Mouse (Mus musculus) hindbrain, embryonic 11.5 days (tissue): Measurements from ENCODE around the gene Ackr2. TPM values are rescaled to one million over a fixed set of nuclear protein-coding genes. Genes with fewer than 3 reads are reported as not detected.
A peak's percentile ranks its signal among the peaks of the same experiment; 100 is the strongest.

Experiments used
- ATAC-seq: fragments of 200-750 bp; cut with Nextera tagmentation; 2 replicates; pipeline ENCODE4 v1.8.0; 2017; ENCODE audit warnings: mild to moderate bottlenecking, moderate TSS enrichment, moderate library complexity; ENCODE audit not compliant: low FRiP score
- DNase-seq: peaks from one replicate; pipeline ENCODE4 v3.0.0-alpha.2; 2015; ENCODE audit warnings: low spot score
- H3K27ac ChIP-seq: fragments of 300-500 bp; sonication (generic); 2 replicates; pipeline ENCODE4 v1.5.1; 2014; ENCODE audit warnings: mild to moderate bottlenecking, low read depth, low read length
- H3K27me3 ChIP-seq: fragments of 300-500 bp; sonication (generic); 2 replicates; pipeline ENCODE4 v1.6.1; 2014; ENCODE audit warnings: mild to moderate bottlenecking, low read length, moderate library complexity, mixed read lengths; ENCODE audit not compliant: control insufficient read depth, insufficient read depth
- H3K36me3 ChIP-seq: fragments of 300-500 bp; sonication (generic); 2 replicates; pipeline ENCODE4 v1.6.1; 2014; ENCODE audit warnings: mild to moderate bottlenecking, low read length, moderate library complexity, mixed read lengths; ENCODE audit not compliant: control insufficient read depth, insufficient read depth
- H3K4me1 ChIP-seq: fragments of 300-500 bp; sonication (generic); replicated peaks from 2 replicates; pipeline ENCODE4 v1.6.1; 2014; ENCODE audit warnings: low read length, mixed read lengths; ENCODE audit not compliant: control insufficient read depth, insufficient read depth
- H3K4me2 ChIP-seq: fragments of 300-500 bp; sonication (generic); replicated peaks from 2 replicates; pipeline ENCODE4 v1.6.1; 2014; ENCODE audit warnings: mild to moderate bottlenecking, low read depth, low read length
- H3K4me3 ChIP-seq: fragments of 300-500 bp; sonication (generic); 2 replicates; pipeline ENCODE4 v1.5.1; 2014; ENCODE audit warnings: low read depth, low read length
- H3K9ac ChIP-seq: fragments of 300-500 bp; sonication (generic); 2 replicates; pipeline ENCODE4 v1.6.1; 2014; ENCODE audit warnings: low read depth, low read length
- H3K9me3 ChIP-seq: fragments of 300-500 bp; sonication (generic); 2 replicates; pipeline ENCODE4 v1.6.1; 2016; ENCODE audit warnings: low read length; ENCODE audit not compliant: control insufficient read depth
- WGBS: fragments of 180-500 bp; shearing (Covaris S2); extraction: QIAGEN DNeasy Blood & Tissue Kit; methylation state at CpG from one replicate; pipeline ENCODE4 v1.1.7; 2014; 5-methylcytosine and 5-hydroxymethylcytosine counted together
- polyA plus RNA-seq: library from polyadenylated mRNA; unstranded; fragments of >200 nt; fragmentation: Nextera tagmentation; extraction: Ambion mirVana; gene quantifications from 2 replicates; pipeline ENCODE4 v1.2.1, GENCODE M21; 2014

Gene Ackr2
- polyA plus RNA-seq, 1 experiment from 2014 or later = 1.4 TPM

DNA sequence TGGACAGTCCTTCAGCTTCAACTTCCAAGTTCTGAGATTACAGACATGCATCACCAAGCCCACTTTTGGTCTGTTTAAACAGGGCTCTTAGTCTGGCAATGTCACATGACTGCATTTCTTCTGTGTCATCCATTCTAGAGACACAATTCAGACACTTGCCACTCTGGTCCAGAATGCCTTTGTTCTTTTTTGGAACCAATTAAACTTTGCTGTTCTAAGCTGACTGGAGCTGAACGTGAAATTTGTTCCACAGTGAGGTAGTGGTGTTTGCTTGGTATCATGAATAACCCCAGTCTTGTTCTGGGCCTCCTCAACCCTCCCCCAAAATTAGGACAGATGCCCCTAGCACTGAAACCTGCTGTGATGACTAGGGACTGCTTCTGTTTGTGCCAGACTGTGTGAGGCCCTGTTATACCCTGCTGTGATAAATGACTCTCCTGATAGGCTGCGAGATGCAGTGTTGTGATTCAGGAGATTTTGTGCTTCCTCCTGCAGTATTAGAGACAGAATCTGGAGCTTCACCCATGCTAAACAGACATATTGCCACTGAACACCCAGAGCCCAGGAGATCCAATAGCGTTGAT lies 32.6 kb upstream of the Ackr2 start:
- no peak for ATAC-seq
- Histone ChIP-seq H3K4me3 (no peak overlapping the region), H3K9ac (no peak overlapping the region), H3K27me3 (no peaks in the 10 kb centered on the region; the same call in 1 of the 2 replicates), H3K4me1 (no peaks in the 10 kb centered on the region), H3K36me3 (no peaks in the 10 kb centered on the region), H3K9me3 (no peaks in the 10 kb centered on the region), H3K27ac (no peak overlapping the region), H3K4me2 (no peak overlapping the region)
- no peak for DNase-seq
- WGBS = 36% methylated on average over 3 of the region's 3 CpGs

- H3K36me3 ChIP-seq = no peaks in the 10 kb centered on the region
- H3K9ac ChIP-seq = no peak overlapping the region
- no peaks in the 10 kb centered on the region for H3K9me3 ChIP-seq
- DNase-seq (no peak), ATAC-seq (no peak)
- no peak overlapping the region for H3K27ac ChIP-seq
- H3K27me3 ChIP-seq = no peaks in the 10 kb centered on the region; the same call in 1 of the 2 replicates
- no peak overlapping the region for H3K4me3 ChIP-seq
- no peaks in the 10 kb centered on the region for H3K4me1 ChIP-seq
- no peak overlapping the region for H3K4me2 ChIP-seq
- WGBS = 94% methylated on average over 6 of the region's 6 CpGs
Measured at GRCm38 (mm10) chr9:121867632-121868031, 30.5 kb upstream of the Ackr2 start.

- H3K27me3 ChIP-seq = no peaks in the 10 kb centered on the region; the same call in 1 of the 2 replicates
- H3K9me3 ChIP-seq = no peaks in the 10 kb centered on the region
- H3K27ac ChIP-seq = no peak overlapping the region
- DNase-seq (no peak), ATAC-seq (no peak)
- no peaks in the 10 kb centered on the region for H3K36me3 ChIP-seq
- no peaks in the 10 kb centered on the region for H3K4me1 ChIP-seq
- WGBS = 92% methylated on average over 6 of the region's 6 CpGs
- H3K4me2 ChIP-seq = no peak overlapping the region
- no peak overlapping the region for H3K4me3 ChIP-seq
- H3K9ac ChIP-seq = no peak overlapping the region
Measured at GRCm38 (mm10) chr9:121868236-121868635, 29.9 kb upstream of the Ackr2 start.

DNA sequence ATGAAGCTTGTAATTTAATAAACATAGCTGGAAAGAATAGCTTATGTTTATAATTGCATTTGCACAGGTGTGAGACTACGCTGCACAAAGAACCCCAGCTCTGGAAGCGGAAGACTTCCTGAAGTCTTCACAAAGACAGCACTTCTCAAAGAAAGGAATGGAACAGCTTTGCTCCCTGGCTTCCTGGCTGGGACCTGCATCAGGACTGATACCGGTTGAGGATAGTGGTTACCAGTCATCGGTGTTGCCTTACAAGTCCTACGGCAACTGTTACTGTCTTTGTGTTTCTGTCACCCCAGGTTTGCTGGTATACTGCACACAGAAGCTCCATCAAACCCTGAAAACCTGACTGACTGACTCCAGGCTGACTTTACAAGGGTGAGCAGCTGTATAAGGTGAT lies 28.7 kb upstream of the Ackr2 start:
- Histone ChIP-seq H3K9me3 (no peaks in the 10 kb centered on the region), H3K4me2 (no peak overlapping the region), H3K27me3 (no peaks in the 10 kb centered on the region; the same call in 1 of the 2 replicates), H3K9ac (no peak overlapping the region), H3K4me3 (no peak overlapping the region), H3K36me3 (no peaks in the 10 kb centered on the region), H3K27ac (no peak overlapping the region), H3K4me1 (no peaks in the 10 kb centered on the region)
- DNase-seq = no peak
- ATAC-seq = no peak
- 91% methylated on average over 5 of the region's 5 CpGs for WGBS

DNA sequence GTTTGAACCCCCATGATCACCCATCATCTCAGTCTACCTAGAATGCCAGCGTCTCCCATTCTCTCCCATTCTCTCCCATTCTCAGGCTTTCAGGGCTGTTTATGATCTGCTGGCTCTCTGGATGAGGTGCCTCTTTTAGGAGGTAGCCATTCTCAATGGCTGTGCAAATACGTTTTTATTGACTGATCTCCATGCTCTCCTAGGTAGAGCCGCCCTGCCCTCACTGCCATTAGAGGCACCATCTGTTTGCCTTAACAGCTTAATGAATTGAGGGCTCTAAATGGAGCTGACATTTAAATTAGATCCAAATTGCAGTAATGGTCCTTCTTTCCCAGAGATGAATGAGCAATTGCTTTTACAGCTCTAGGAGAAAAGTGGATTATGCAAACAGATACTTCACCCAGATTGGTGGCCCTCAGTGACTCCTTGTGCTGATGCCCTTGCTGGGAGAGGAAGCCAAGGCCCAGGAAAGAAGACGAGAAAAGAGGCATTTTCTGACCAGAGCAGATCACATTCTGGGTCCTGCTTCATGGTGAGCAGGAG lies 28.1 kb upstream of the Ackr2 start:
- no peaks in the 10 kb centered on the region for H3K4me1 ChIP-seq
- H3K9ac ChIP-seq = no peak overlapping the region
- 75% methylated on average over 4 of the region's 4 CpGs for WGBS
- no peak overlapping the region for H3K4me3 ChIP-seq
- no peaks in the 10 kb centered on the region for H3K36me3 ChIP-seq
- H3K27me3 ChIP-seq = no peaks in the 10 kb centered on the region; the same call in 1 of the 2 replicates
- no peak overlapping the region for H3K4me2 ChIP-seq
- ATAC-seq (no peak), DNase-seq (no peak)
- H3K27ac ChIP-seq = no peak overlapping the region
- H3K9me3 ChIP-seq = no peaks in the 10 kb centered on the region

DNA sequence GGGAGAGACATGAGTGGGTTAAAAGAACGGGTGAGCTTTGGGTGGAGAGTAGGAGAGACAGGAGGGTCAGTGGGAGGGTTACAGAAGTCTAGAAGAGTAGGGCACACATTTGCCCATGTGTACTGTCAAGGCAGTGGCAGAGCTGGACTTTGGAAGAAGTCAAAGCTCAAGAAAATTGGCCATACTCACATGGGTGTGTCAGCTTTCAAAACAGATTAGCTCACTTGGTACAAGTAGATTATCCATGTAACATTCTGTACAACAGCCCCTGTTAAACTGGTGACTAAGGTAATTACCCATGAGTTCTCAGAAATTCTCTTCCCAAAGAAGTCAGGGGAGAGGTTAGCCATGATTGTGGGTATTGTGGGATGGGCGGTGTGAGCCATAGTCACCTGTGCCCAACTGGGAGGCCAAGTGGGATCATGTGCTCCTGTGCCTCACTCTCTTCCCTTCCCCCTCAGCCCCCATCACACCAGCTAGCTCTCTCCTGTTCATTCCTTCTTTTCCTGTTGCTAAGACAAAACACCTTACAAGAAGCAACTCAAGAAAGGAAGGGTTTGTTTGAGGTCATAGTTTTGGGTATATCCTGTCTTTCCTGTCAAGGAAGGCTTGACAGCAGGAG lies 26.0 kb upstream of the Ackr2 start:
- H3K27me3 ChIP-seq = no peaks in the 10 kb centered on the region
- H3K4me2 ChIP-seq = no peak overlapping the region
- H3K4me1 ChIP-seq = no peaks in the 10 kb centered on the region
- H3K9me3 ChIP-seq = no peaks in the 10 kb centered on the region
- H3K36me3 ChIP-seq = no peaks in the 10 kb centered on the region
- 88% methylated on average over 2 of the region's 2 CpGs for WGBS
- H3K4me3 ChIP-seq = no peak overlapping the region
- DNase-seq (no peak), ATAC-seq (no peak)
- H3K27ac ChIP-seq = no peak overlapping the region
- no peak overlapping the region for H3K9ac ChIP-seq

GRCm38 (mm10) chr9:121873578-121873977 lies 24.6 kb upstream of the Ackr2 start:
- no peaks in the 10 kb centered on the region for H3K4me1 ChIP-seq
- H3K4me3 ChIP-seq = no peak overlapping the region
- no peak for ATAC-seq
- no peak for DNase-seq
- H3K27ac ChIP-seq = no peak overlapping the region
- H3K9ac ChIP-seq = no peak overlapping the region
- H3K4me2 ChIP-seq = no peak overlapping the region
- H3K9me3 ChIP-seq = no peaks in the 10 kb centered on the region
- H3K36me3 ChIP-seq = no peaks in the 10 kb centered on the region
- H3K27me3 ChIP-seq = no peaks in the 10 kb centered on the region

GRCm38 (mm10) chr9:121877052-121877740 lies 21.0 kb upstream of the Ackr2 start:
- no peak for ATAC-seq
- WGBS = 32% methylated on average over 3 of the region's 3 CpGs
- Histone ChIP-seq H3K9me3 (no peaks in the 10 kb centered on the region), H3K27me3 (no peaks in the 10 kb centered on the region), H3K27ac (no peak overlapping the region), H3K4me3 (no peak overlapping the region), H3K4me1 (no peaks in the 10 kb centered on the region), H3K9ac (no peak overlapping the region), H3K36me3 (no peaks in the 10 kb centered on the region), H3K4me2 (no peak overlapping the region)
- DNase-seq = peak; percentile 71
